Mouse (Mus musculus): ENCODE measurements around the gene Olfr572. TPM values are rescaled to one million over a fixed set of nuclear protein-coding genes. Genes with fewer than 3 reads are reported as not detected.

Olfr572 gene
- polyA plus RNA-seq (2015; fragmentation: Nextera tagmentation; extraction: Ambion mirVana): not detected in 2 replicates

DNA sequence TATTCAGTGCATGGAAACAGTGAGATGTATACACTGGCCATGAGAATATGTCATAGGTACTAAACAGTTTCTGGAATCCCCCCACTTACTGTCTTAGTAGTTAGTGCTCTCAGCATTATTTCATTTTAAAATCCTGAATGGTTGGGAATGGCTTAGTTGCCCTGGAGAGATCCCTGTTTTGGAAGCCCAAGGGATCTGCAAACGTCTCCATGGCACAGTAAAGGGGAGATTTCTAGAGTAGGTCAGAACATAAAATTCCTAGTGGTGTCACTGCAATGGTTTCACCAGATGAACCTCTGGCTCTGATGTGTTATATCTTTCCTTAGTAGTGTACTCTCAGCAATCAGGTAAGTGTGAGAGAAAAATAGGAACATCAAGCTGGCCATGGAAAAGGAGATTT, at the start of gene Olfr572:
Gene Olfr572, plus strand, starts transcription at position 301 of the 400 bp plus-strand sequence.
- H3K9me3 ChIP-seq (replicated peaks; ENCODE audit: control insufficient read depth, low read length): no peaks in the 10 kb centered on the region
- no peak within 1 kb of the TSS for H3K4me2 ChIP-seq (ENCODE audit: low read depth, low read length)
- H3K9ac ChIP-seq (ENCODE audit: low read length): no peak within 1 kb of the TSS
- 50% methylated on average over 1 of the region's 1 CpGs for WGBS
- H3K36me3 ChIP-seq (ENCODE audit: control insufficient read depth, insufficient read depth): no peaks in the 10 kb centered on the region
- no peak within 1 kb of the TSS for H3K4me3 ChIP-seq (ENCODE audit: low read length)
- ATAC-seq (replicated peaks; ENCODE audit: extremely low read depth, insufficient read depth, low FRiP score): no peak
- H3K4me1 ChIP-seq (ENCODE audit: control insufficient read depth, insufficient read depth, low read length): no peaks in the 10 kb centered on the region
- no peak within 1 kb of the TSS for H3K27ac ChIP-seq (ENCODE audit: low read length)
- H3K27me3 ChIP-seq (ENCODE audit: control insufficient read depth, insufficient read depth, low read length): no peaks in the 10 kb centered on the region

DNA sequence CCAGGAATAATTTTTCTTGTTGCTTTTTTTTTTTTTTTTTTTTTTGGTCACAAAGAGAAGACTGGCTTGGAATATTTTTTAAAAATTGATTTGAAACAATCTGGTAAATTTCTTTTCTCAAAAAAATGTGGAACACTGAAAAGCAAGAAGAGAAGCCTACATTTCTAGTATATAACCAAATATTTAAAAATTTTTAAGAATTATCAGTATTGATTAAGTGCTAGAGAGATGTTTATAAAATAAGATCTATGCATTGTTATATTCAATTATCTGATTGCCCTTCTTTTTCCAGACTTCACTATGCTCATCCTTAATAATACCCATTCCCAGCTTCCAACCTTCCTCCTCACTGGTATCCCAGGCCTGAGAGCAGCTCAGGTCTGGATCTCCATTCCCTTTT, 47.4 kb upstream of the Olfr572 start, which contains the start of gene Olfr568:
Gene Olfr568, plus strand, starts transcription at position 301 of the 400 bp plus-strand sequence.
- Histone ChIP-seq H3K4me1 (ENCODE audit: control insufficient read depth, insufficient read depth, low read length) (no peaks in the 10 kb centered on the region), H3K36me3 (ENCODE audit: control insufficient read depth, insufficient read depth) (no peaks in the 10 kb centered on the region), H3K9ac (ENCODE audit: low read length) (no peak within 1 kb of the TSS), H3K27ac (ENCODE audit: low read length) (no peak within 1 kb of the TSS), H3K4me2 (ENCODE audit: low read depth, low read length) (no peak within 1 kb of the TSS), H3K9me3 (replicated peaks; ENCODE audit: control insufficient read depth, low read length) (no peaks in the 10 kb centered on the region), H3K27me3 (ENCODE audit: control insufficient read depth, insufficient read depth, low read length) (no peaks in the 10 kb centered on the region), H3K4me3 (ENCODE audit: low read length) (no peak within 1 kb of the TSS)
- no peak for ATAC-seq (replicated peaks; ENCODE audit: extremely low read depth, insufficient read depth, low FRiP score)

DNA sequence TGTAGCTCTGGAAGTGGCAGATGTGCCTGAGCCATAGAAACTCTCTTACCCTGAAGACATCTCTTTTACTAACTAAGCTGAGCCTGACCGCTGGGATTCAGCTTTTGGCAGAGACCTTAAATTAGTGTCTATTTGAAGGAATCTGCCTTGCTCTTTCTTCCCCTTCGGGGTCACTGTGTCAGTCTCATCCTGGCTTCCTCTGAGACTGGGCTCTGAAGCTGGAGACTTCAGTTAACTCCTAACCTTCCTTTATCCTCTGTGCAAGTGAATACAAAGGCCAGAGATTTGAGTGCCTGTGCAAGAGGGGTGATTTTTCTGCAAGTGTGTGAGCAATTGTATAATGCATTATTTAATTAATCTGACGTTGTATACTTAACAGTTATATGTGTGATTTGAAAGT, 33.4 kb upstream of the Olfr572 start, which contains the start of gene Olfr569:
Gene Olfr569, minus strand, starts transcription at position 101 of the 400 bp plus-strand sequence.
- Histone ChIP-seq H3K4me1 (ENCODE audit: control insufficient read depth, insufficient read depth, low read length) (no peaks in the 10 kb centered on the region), H3K9ac (ENCODE audit: low read length) (no peak within 1 kb of the TSS), H3K36me3 (ENCODE audit: control insufficient read depth, insufficient read depth) (no peaks in the 10 kb centered on the region), H3K4me3 (ENCODE audit: low read length) (no peak within 1 kb of the TSS), H3K27ac (ENCODE audit: low read length) (no peak within 1 kb of the TSS), H3K4me2 (ENCODE audit: low read depth, low read length) (no peak within 1 kb of the TSS), H3K9me3 (replicated peaks; ENCODE audit: control insufficient read depth, low read length) (no peaks in the 10 kb centered on the region), H3K27me3 (ENCODE audit: control insufficient read depth, insufficient read depth, low read length) (no peaks in the 10 kb centered on the region)
- no peak for ATAC-seq (replicated peaks; ENCODE audit: extremely low read depth, insufficient read depth, low FRiP score)
- 64% methylated on average over 3 of the region's 3 CpGs for WGBS

DNA sequence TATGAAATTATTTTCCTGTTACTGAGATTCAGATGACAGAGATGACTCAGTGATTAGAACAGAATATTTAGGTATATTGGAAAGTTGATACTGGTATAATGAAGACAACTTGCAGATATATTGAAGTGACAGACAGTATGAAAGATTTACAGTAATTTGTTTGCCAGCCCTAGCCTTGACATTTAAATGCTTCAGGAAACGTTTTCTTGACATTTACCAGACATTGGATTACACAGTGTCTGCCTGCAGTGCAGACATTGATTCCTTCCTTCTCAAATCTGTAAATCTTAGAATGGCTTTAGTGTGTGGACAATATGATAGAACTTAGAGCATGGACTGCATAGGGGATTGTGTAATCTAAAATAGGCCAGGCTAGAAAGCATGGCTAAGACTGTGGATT, 8.9 kb upstream of the Olfr572 start:
- Histone ChIP-seq H3K4me2 (ENCODE audit: low read depth, low read length) (no peak overlapping the region), H3K9ac (ENCODE audit: low read length) (no peak overlapping the region), H3K36me3 (ENCODE audit: control insufficient read depth, insufficient read depth) (no peaks in the 10 kb centered on the region), H3K9me3 (replicated peaks; ENCODE audit: control insufficient read depth, low read length) (no peaks in the 10 kb centered on the region), H3K4me1 (ENCODE audit: control insufficient read depth, insufficient read depth, low read length) (0 out of 2 replicates have a peak, but pooled peaks cover 2% of the 10 kb centered on the region), H3K27me3 (ENCODE audit: control insufficient read depth, insufficient read depth, low read length) (no peaks in the 10 kb centered on the region), H3K27ac (ENCODE audit: low read length) (no peak overlapping the region), H3K4me3 (ENCODE audit: low read length) (no peak overlapping the region)
- ATAC-seq (replicated peaks; ENCODE audit: extremely low read depth, insufficient read depth, low FRiP score): no peak
- WGBS: 31% methylated on average over 1 of the region's 1 CpGs

DNA sequence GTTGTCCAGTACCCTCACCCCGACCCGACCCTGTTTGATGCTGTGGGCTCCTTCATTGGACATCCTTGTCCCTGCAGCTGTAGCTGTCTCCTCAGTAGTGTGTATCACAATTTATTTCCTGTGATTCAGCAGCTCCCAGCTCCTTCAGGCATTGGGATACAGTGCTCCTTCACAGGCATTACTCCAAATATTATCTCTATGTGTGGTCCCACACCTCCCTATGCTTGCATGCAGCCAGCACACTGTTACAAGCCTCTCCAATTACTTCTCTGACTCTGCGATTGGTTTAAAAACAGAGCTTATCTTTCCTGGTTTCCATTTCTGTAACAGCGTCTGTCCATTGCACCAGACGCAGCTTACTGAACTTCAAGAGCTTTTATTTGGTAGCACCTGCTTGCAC, 7.8 kb upstream of the Olfr572 start:
- ATAC-seq (replicated peaks; ENCODE audit: extremely low read depth, insufficient read depth, low FRiP score): peak; percentile 41; the same call in 1 of the 2 replicates
- no peak overlapping the region for H3K4me3 ChIP-seq (ENCODE audit: low read length)
- H3K36me3 ChIP-seq (ENCODE audit: control insufficient read depth, insufficient read depth): no peaks in the 10 kb centered on the region
- no peak overlapping the region for H3K4me2 ChIP-seq (ENCODE audit: low read depth, low read length)
- H3K4me1 ChIP-seq (ENCODE audit: control insufficient read depth, insufficient read depth, low read length): 0 out of 2 replicates have a peak, but pooled peaks cover 2% of the 10 kb centered on the region
- WGBS: 35% methylated on average over 5 of the region's 5 CpGs
- no peaks in the 10 kb centered on the region for H3K27me3 ChIP-seq (ENCODE audit: control insufficient read depth, insufficient read depth, low read length)
- H3K9me3 ChIP-seq (replicated peaks; ENCODE audit: control insufficient read depth, low read length): no peaks in the 10 kb centered on the region
- no peak overlapping the region for H3K27ac ChIP-seq (ENCODE audit: low read length)
- H3K9ac ChIP-seq (ENCODE audit: low read length): no peak overlapping the region

DNA sequence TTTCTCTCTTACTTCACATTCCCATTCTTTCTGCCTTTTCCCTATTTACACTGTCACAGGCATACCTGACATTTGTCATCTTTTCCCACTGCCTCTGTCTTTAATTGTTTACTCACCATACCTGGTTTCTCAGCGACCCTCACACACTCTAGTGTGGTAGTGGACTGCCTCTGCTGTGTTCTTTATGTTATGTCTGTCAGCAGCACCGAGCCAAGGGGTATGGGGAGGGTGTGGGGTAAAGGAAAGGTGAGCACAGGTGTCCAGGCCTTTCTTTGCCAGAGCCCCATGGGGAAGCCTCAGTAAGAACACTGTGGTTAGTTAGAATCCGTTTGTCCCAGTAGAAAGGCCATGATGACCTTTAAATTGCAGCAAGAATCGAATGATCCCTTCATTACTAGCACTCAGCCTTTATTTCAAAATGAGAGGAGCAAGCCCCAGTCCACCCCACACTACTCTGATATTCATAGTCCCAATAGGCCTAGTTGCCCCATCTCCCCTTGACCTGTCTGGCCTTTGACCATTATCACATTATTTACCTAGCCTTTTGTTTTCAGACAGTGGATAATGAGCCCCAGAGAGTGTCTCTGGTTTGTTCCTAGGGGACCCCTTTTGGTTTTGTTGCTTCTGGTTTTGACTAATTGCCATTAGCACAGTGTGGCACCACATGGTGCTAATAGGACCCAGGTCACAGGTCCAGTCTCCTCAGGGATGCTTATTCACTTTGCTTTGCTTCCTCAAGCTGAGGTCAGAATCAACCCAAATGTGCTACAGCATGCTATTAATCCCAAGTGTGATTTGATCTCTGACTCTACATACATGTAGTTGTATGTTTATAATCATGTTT, 7.0 kb upstream of the Olfr572 start, which contains the start of gene Olfr571:
Gene Olfr571, minus strand, starts transcription at position 505 of the 844 bp plus-strand sequence.
- Histone ChIP-seq H3K36me3 (ENCODE audit: control insufficient read depth, insufficient read depth) (no peaks in the 10 kb centered on the region), H3K27ac (ENCODE audit: low read length) (no peak within 1 kb of the TSS), H3K4me2 (ENCODE audit: low read depth, low read length) (no peak within 1 kb of the TSS), H3K27me3 (ENCODE audit: control insufficient read depth, insufficient read depth, low read length) (no peaks in the 10 kb centered on the region), H3K9me3 (replicated peaks; ENCODE audit: control insufficient read depth, low read length) (no peaks in the 10 kb centered on the region), H3K4me1 (ENCODE audit: control insufficient read depth, insufficient read depth, low read length) (0 out of 2 replicates have a peak, but pooled peaks cover 2% of the 10 kb centered on the region), H3K4me3 (ENCODE audit: low read length) (no peak within 1 kb of the TSS), H3K9ac (ENCODE audit: low read length) (no peak within 1 kb of the TSS)
- 66% methylated on average over 4 of the region's 4 CpGs for WGBS
- ATAC-seq (replicated peaks; ENCODE audit: extremely low read depth, insufficient read depth, low FRiP score): no peak

DNA sequence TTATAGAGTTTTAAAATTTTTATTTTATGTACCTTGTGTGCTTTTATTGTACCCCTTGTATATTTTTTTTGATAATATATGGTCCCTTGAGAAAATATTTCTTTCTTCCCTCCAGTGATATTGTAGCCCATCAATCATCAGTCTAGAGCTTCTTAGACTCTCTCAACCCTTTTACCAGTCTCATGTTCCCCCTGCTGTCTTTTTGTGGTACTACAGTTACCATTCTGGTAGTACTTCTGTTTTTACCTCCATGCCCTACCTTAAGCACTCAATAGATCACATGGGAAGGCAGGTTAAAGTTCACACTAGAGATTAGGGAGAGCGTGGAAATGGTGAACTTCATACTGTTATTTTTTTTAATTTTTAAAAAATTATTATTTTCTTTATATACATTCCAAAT, 4.6 kb upstream of the Olfr572 start:
- WGBS: 8% methylated on average over 1 of the region's 1 CpGs
- H3K36me3 ChIP-seq (ENCODE audit: control insufficient read depth, insufficient read depth): no peaks in the 10 kb centered on the region
- no peaks in the 10 kb centered on the region for H3K27me3 ChIP-seq (ENCODE audit: control insufficient read depth, insufficient read depth, low read length)
- H3K4me1 ChIP-seq (ENCODE audit: control insufficient read depth, insufficient read depth, low read length): 0 out of 2 replicates have a peak, but pooled peaks cover 2% of the 10 kb centered on the region
- ATAC-seq (replicated peaks; ENCODE audit: extremely low read depth, insufficient read depth, low FRiP score): peak; percentile 49; the same call in 1 of the 2 replicates
- H3K9ac ChIP-seq (ENCODE audit: low read length): no peak overlapping the region
- H3K4me2 ChIP-seq (ENCODE audit: low read depth, low read length): no peak overlapping the region
- no peaks in the 10 kb centered on the region for H3K9me3 ChIP-seq (replicated peaks; ENCODE audit: control insufficient read depth, low read length)
- no peak overlapping the region for H3K27ac ChIP-seq (ENCODE audit: low read length)
- no peak overlapping the region for H3K4me3 ChIP-seq (ENCODE audit: low read length)

DNA sequence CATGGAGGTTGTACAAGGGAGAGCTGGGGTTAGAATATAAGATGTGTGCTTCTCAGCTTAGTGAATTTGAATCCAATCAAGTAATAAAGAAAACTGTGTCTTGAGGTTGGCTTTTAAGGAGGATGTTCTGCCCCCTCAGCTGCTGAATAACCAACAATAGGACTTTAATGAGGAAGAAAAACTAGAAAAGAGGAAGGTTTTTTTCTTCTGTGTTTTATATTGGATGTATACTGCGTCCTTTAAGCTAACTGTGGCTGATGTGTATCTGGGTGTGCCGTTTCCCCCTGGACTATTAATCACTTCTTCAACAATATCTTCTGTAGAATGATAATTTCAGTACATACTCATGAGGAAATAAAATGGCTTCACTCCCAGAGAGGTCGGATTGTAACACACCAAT, 2.9 kb downstream of the Olfr572 start:
- WGBS: 65% methylated on average over 3 of the region's 3 CpGs
- Histone ChIP-seq H3K9me3 (replicated peaks; ENCODE audit: control insufficient read depth, low read length) (no peaks in the 10 kb centered on the region), H3K27ac (ENCODE audit: low read length) (no peak overlapping the region), H3K27me3 (ENCODE audit: control insufficient read depth, insufficient read depth, low read length) (no peaks in the 10 kb centered on the region), H3K36me3 (ENCODE audit: control insufficient read depth, insufficient read depth) (no peaks in the 10 kb centered on the region), H3K4me3 (ENCODE audit: low read length) (no peak overlapping the region), H3K4me1 (ENCODE audit: control insufficient read depth, insufficient read depth, low read length) (no peaks in the 10 kb centered on the region), H3K4me2 (ENCODE audit: low read depth, low read length) (no peak overlapping the region), H3K9ac (ENCODE audit: low read length) (no peak overlapping the region)
- ATAC-seq (replicated peaks; ENCODE audit: extremely low read depth, insufficient read depth, low FRiP score): no peak

DNA sequence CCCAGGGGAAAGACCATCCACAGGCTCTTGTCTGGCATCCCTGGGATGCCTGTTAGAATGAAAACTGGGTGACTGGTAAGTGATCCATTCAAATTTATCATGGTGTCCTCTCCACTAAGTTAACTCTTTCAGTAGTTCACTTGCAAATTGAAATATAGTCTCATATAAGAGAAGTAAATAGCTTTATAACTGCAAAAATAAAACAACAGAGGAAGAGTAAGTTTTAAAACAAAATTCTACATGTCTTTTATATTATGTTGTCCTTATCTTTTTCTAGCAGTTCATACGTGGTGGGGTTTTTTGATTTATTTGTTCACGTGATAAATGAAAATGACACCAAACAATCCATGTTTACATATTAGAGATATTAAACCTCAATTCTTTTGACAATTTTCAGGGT, 18.3 kb downstream of the Olfr572 start, which contains the start of gene Olfr573-ps1:
Gene Olfr573-ps1, minus strand, starts transcription at position 101 of the 400 bp plus-strand sequence.
- Histone ChIP-seq H3K4me3 (ENCODE audit: low read length) (no peak within 1 kb of the TSS), H3K27me3 (ENCODE audit: control insufficient read depth, insufficient read depth, low read length) (no peaks in the 10 kb centered on the region), H3K9ac (ENCODE audit: low read length) (no peak within 1 kb of the TSS), H3K4me1 (ENCODE audit: control insufficient read depth, insufficient read depth, low read length) (no peaks in the 10 kb centered on the region), H3K36me3 (ENCODE audit: control insufficient read depth, insufficient read depth) (no peaks in the 10 kb centered on the region), H3K4me2 (ENCODE audit: low read depth, low read length) (no peak within 1 kb of the TSS), H3K9me3 (replicated peaks; ENCODE audit: control insufficient read depth, low read length) (no peaks in the 10 kb centered on the region), H3K27ac (ENCODE audit: low read length) (no peak within 1 kb of the TSS)
- no peak for ATAC-seq (replicated peaks; ENCODE audit: extremely low read depth, insufficient read depth, low FRiP score)
- WGBS: 87% methylated on average over 2 of the region's 2 CpGs
